Mouse (Mus musculus) cerebellum, adult 2 months (tissue): Measurements from ENCODE around the gene Xcl1. TPM values are rescaled to one million over a fixed set of nuclear protein-coding genes. Genes with fewer than 3 reads are reported as not detected.

Experiments used
- DNase-seq, 2 experiments: peaks; one replicate each; pipeline ENCODE4 v3.0.0; 2021
- H3K27ac ChIP-seq: fragments of 200-500 bp; 2 replicates; pipeline ENCODE4 v1.5.1; 2012; ENCODE audit warnings: low read length, control low read depth, inconsistent platforms; ENCODE audit not compliant: insufficient read depth
- H3K27me3 ChIP-seq: fragments of 200-500 bp; 2 replicates; pipeline ENCODE4 v1.6.1; 2012; ENCODE audit warnings: inconsistent platforms, mild to moderate bottlenecking, low read length, moderate library complexity; ENCODE audit not compliant: control insufficient read depth, insufficient read depth
- H3K4me1 ChIP-seq: fragments of 200-500 bp; 2 replicates; pipeline ENCODE4 v1.6.1; 2011; ENCODE audit warnings: low read length; ENCODE audit not compliant: control insufficient read depth, insufficient read depth
- H3K4me3 ChIP-seq: fragments of 200-500 bp; replicated peaks from 2 replicates; pipeline ENCODE3; 2011; ENCODE audit warnings: mild to moderate bottlenecking, low read depth, low read length, control low read depth; ENCODE audit not compliant: insufficient read depth
- CTCF ChIP-seq: fragments of 200-500 bp; IDR thresholded peaks from 2 replicates; pipeline ENCODE4 v1.5.1; 2011; ENCODE audit warnings: low read depth, mild to moderate bottlenecking, control low read depth, low read length, moderate library complexity, borderline replicate concordance; ENCODE audit not compliant: insufficient read depth
- POLR2A ChIP-seq: fragments of 200-500 bp; IDR thresholded peaks from 2 replicates; pipeline ENCODE4 v1.6.1; 2011; ENCODE audit warnings: low read length, control low read depth, borderline replicate concordance; ENCODE audit not compliant: insufficient read depth
- WGBS: fragments of 180-500 bp; shearing (Covaris S2); methylation state at CpG from one replicate; pipeline ENCODE4 v1.1.7; 2018; 5-methylcytosine and 5-hydroxymethylcytosine counted together
- polyA plus RNA-seq: library from polyadenylated mRNA; depleted of rRNA; stranded (reverse); fragments of >200 nt; gene quantifications from 2 replicates; pipeline ENCODE4 v1.2.3, GENCODE M21; 2012

The Xcl1 gene
- polyA plus RNA-seq, 1 experiment: not detected

DNA sequence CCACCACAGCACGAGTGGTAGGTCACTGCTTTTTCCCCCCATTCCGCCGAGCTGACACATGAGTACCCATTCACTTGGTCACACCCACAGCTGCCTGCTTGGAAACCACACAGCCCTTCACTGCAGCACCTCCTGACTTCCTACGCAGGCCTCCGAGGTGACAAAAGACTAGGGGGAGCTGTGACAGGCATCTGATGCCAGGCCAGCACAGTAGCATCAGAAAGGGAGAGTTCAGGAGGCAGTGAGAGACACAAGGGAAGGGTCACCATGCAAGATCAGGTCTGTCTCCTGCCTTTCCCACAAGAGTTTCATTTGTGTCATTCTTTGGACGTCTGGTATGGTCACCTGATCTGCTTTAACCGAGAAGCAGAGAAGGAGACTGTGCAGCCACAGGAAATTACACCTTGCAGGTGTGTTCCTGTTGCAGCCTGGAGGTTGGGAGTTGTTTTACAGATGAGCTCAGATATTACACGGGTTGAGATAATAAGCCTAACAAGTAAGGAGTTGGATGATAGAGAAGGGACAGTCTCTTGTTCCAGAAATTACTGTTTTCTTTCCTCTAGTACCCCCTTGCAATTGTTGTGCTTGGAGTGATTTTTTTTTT, 30.9 kb upstream of the Xcl1 start:
- Histone ChIP-seq H3K27ac (no peak overlapping the region), H3K4me3 (no peak overlapping the region), H3K4me1 (no peaks in the 10 kb centered on the region; the same call in 1 of the 2 replicates), H3K27me3 (no peaks in the 10 kb centered on the region)
- TF ChIP-seq CTCF: no peak
- TF ChIP-seq POLR2A: no peak
- 51% methylated on average over 8 of the region's 8 CpGs for WGBS
- DNase-seq: no peak

DNA sequence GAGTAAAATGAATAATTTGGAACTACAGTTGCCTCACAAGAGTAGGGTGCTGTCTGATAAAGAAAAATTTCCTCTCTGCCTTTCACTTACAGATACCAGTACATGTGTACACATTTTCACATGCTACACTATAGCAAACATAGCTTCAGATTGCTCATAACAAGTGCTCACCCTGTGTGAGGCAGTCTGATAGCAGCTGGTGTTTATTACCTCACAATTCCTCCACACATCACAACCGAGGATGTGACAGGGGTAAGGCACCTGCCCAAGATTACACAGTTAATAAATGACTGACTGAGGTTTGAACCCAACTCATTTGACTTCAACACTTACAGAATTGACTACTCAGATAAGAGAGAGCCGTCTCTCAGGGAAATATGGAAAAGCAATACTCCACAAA, 25.3 kb upstream of the Xcl1 start:
- Histone ChIP-seq H3K4me3 (no peak overlapping the region), H3K27me3 (no peaks in the 10 kb centered on the region), H3K4me1 (no peaks in the 10 kb centered on the region; the same call in 1 of the 2 replicates), H3K27ac (no peak overlapping the region)
- TF ChIP-seq CTCF: no peak
- no peak for TF ChIP-seq POLR2A
- WGBS: 66% methylated on average over 2 of the region's 2 CpGs
- no peak for DNase-seq

DNA sequence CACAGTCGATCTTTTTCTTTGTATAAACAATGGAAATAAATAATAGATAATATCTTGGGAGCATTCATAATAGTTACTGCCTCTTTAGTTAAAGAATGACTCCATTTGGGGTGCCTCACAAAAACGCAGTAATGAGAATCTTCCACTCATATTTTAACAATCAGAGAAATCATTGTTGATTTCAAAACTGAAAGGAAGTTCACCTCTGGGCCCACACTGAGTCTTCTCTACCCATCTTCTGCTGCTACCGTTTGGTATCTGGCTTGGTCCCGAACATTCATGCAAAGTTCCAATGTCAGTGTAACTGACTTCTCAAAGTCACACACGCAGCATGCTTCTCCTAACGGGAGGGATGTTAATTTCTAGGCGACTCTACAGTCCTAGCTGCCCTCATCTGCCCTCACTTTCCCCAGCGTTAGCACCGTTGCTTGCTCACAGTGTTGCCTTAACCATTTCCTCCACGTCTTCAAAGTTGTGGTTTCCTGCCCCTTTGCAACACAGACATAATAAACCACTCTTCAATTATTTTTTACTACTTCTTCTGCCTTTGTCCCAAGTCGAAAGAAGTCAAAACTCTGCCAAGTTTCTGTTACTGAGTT, 24.6 kb upstream of the Xcl1 start:
- H3K4me1 ChIP-seq: no peaks in the 10 kb centered on the region; the same call in 1 of the 2 replicates
- 30% methylated on average over 11 of the region's 11 CpGs for WGBS
- H3K27ac ChIP-seq: no peak overlapping the region
- TF ChIP-seq CTCF (no peak), POLR2A (no peak)
- DNase-seq: no peak
- no peaks in the 10 kb centered on the region for H3K27me3 ChIP-seq
- H3K4me3 ChIP-seq: no peak overlapping the region

DNA sequence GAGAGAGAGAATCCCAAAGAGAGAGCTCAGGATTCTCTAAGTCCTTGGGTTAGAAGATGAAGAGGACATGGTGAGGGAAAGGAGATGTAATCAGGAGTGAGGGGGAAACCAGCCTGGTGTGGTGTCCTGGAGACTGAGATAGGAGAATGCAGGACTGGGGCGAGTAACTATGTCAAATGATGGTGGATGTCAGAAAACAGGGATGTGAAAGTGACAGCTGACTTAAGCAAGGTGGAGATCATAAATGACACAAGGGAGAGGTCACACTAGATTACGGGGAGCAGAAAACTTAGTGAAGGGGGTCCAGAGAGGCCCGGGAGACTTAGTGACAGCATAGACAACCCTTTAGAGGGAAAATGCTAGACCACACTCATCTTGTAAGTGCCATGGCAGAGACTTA, 23.8 kb upstream of the Xcl1 start:
- WGBS: 93% methylated on average over 3 of the region's 3 CpGs
- Histone ChIP-seq H3K27me3 (no peaks in the 10 kb centered on the region), H3K4me3 (no peak overlapping the region), H3K4me1 (no peaks in the 10 kb centered on the region; the same call in 1 of the 2 replicates), H3K27ac (no peak overlapping the region)
- TF ChIP-seq CTCF (no peak), POLR2A (no peak)
- no peak for DNase-seq

DNA sequence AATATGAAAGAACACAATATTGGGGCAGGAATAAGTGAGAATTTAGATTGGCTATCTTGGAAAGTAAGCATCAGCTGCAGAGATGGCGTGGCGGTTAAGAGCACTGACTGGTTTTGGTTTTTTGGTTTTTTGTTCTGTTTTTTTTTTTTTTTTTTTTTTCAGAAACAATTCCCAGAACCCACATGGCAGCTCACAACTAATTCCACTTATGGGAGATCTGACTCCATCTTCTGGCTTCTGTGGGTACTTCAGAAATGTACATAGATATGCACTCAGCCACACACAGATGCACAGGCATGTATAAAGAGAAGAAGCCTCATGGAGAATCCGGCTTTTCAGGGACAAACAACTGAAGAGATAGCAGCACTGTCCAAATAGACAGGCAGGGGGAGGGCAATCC, 22.6 kb upstream of the Xcl1 start:
- no peak for DNase-seq
- TF ChIP-seq CTCF (no peak), POLR2A (no peak)
- 94% methylated on average over 3 of the region's 3 CpGs for WGBS

DNA sequence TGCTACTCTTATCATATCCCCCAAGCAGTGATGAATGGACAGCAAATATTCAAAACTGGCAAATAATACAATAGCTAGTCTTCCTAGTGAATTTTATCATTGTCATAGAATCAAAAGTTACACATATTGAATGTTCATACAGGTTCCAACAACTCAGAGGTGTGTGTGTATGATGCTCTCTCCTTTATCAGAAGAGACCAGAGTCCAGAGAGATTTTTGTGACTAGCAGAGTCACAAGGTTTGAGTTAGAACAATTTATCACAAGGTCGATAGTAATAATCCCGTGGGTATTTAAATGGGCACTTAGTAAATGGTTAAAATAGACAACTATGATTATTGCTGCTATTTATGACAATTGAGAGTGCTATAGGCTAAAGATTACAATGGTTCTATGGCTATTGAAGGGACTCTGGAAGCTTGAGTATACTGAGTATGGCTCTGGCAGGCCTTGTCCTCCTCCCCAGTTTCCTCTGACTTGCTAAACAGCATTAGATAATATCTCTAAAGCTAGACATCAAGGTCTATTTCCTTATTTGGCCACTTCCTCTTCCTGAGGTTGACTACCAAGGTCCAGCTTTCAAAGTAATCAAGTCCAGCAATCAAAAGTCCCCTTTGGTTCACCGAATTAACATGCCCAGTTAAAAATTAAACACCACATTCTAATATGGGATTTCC, 21.5 kb upstream of the Xcl1 start:
- 75% methylated on average over 3 of the region's 3 CpGs for WGBS

More for the DNA sequence above, 22.6 kb upstream of the Xcl1 start:
- Histone ChIP-seq H3K4me1 (no peaks in the 10 kb centered on the region; the same call in 1 of the 2 replicates), H3K27ac (no peak overlapping the region), H3K4me3 (no peak overlapping the region), H3K27me3 (no peaks in the 10 kb centered on the region)

DNA sequence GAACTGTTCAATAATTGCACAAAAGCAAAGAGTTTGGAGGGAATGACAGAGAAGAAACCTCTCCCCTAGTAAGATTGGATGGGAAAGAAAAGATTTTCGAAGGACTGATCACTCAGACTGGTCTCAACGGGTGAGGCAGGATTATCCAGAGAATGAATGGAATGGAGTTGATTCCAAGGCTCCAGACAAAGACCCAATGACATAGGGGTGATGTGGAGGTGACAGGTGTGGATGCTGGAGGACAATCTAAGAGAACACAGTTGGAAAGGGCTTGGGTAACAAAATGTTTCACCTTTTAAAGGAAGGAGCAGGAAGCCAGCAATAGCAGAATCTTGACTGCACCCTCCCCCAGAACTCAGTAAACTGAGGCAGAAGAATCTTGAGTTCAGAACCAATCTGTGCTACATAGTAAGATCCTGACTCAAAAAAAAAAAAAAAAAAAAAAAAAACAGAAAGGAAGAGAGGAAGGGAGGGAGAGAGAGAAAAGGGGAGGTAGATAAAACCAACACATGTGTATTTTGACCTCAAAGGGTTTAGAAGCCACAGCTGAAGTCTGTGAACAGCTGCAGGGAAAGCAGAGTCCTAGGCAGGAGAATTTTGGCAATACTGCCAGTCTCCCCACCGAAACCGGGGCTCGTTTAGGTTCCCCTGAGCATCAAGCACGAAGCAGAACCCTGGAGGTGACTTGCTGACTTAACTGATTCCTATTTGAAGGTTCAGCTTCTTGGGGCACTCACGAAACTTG, 20.3 kb upstream of the Xcl1 start:
- 38% methylated on average over 7 of the region's 7 CpGs for WGBS
- Histone ChIP-seq H3K27ac (no peak overlapping the region), H3K27me3 (no peaks in the 10 kb centered on the region), H3K4me1 (no peaks in the 10 kb centered on the region), H3K4me3 (no peak overlapping the region)
- no peak for DNase-seq
- no peak for TF ChIP-seq CTCF
- no peak for TF ChIP-seq POLR2A

More for the DNA sequence above, 21.5 kb upstream of the Xcl1 start:
- Histone ChIP-seq H3K27ac (no peak overlapping the region), H3K4me1 (no peaks in the 10 kb centered on the region), H3K27me3 (no peaks in the 10 kb centered on the region), H3K4me3 (no peak overlapping the region)
- no peak for DNase-seq
- TF ChIP-seq CTCF: no peak
- TF ChIP-seq POLR2A: no peak
